Mouse (Mus musculus): Measurements from ENCODE around the gene Ina. TPM values are rescaled to one million over a fixed set of nuclear protein-coding genes. Genes with fewer than 3 reads are reported as not detected.
A peak's percentile ranks its signal among the peaks of the same experiment; 100 is the strongest.

Ina gene
- polyA plus RNA-seq, 1 experiment from 2014 or later: 642 TPM

DNA sequence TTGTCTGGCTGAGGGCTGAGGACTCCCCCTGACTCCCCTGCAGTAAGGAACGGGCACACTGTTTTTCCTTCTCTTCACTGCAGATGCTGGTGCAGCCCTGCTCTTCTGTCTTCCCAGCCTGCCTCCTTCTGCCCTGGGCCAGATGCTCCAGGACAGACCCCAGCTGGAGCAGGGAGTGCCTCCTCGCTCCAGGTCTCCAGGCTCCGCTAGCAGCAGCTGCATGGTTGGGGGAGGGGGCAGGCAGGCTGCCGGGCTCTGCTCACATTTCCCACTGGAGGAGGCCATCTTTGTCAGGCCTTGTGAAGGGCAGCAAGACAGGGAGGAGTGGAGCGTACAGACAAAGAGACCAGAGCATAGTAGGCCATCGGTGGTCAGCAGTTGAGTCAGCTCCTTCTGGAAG lies 4.8 kb downstream of the Ina start:
- ATAC-seq (ENCODE audit: low FRiP score, low read depth): peak; percentile 30; the same call in 1 of the 2 replicates
- H3K4me3 ChIP-seq: peak overlapping the region; percentile 41
- WGBS: 21% methylated on average over 6 of the region's 6 CpGs
- peak overlapping the region; percentile 64 for H3K9ac ChIP-seq
- peaks cover 25% of the 10 kb centered on the region for H3K27me3 ChIP-seq (replicated peaks)
- H3K4me2 ChIP-seq (replicated peaks): peak overlapping the region; percentile 61
- H3K36me3 ChIP-seq: peaks cover 31% of the 10 kb centered on the region
- peaks cover 21% of the 10 kb centered on the region for H3K4me1 ChIP-seq
- no peaks in the 10 kb centered on the region for H3K9me3 ChIP-seq
- H3K27ac ChIP-seq: peak overlapping the region; percentile 82; the same call in 1 of the 2 replicates

DNA sequence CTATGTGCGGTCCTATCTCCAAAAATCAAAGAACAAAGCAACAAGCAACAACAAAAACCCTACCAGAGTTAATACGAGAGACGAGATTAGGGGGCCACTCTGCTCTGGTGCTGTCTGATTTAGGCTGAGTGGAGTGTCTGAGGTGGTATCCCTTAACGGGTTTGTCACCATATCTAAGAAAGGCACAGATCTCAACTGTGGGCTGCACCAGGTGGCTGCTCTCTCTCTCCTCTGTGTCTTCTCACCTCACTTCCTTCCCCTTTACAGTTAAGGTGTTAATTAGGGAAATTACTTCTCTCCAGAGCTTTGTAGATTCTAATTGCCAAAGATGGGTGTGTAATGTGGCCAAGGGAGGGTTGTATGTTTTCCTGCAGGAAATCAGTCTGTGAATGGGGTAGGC lies 8.2 kb downstream of the Ina start:
- Histone ChIP-seq H3K4me2 (replicated peaks) (no peak overlapping the region), H3K9me3 (no peaks in the 10 kb centered on the region), H3K9ac (no peak overlapping the region), H3K36me3 (peaks cover 52% of the 10 kb centered on the region), H3K27ac (no peak overlapping the region), H3K4me3 (no peak overlapping the region), H3K4me1 (peaks cover 7% of the 10 kb centered on the region), H3K27me3 (replicated peaks) (peaks cover 2% of the 10 kb centered on the region; the same call in 1 of the 2 replicates)
- WGBS: 81% methylated on average over 4 of the region's 4 CpGs
- ATAC-seq (ENCODE audit: low FRiP score, low read depth): no peak

DNA sequence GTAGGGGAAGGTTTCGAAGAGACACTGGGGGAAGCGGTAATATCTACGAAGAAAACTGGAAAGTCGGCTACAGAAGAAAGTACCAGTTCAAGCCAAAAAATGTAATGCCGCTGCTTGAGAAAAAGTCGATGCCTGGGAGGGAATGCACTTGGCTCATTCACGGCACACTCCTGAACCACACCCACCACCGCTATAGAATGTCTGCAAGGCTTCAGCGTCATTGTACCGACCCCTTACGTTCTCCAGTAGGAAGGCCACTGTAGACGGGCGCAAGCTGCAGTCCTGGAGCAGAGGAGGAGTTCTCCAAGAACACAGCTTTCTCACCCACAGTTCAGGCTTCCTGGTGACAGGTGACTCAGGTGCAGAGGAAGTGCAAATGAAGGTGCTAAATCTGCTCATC lies 9.0 kb downstream of the Ina start:
- Histone ChIP-seq H3K9ac (no peak overlapping the region), H3K4me2 (replicated peaks) (no peak overlapping the region), H3K27ac (no peak overlapping the region), H3K4me1 (peaks cover 7% of the 10 kb centered on the region), H3K4me3 (no peak overlapping the region), H3K27me3 (replicated peaks) (no peaks in the 10 kb centered on the region), H3K36me3 (peaks cover 52% of the 10 kb centered on the region), H3K9me3 (no peaks in the 10 kb centered on the region)
- WGBS: 86% methylated on average over 13 of the region's 13 CpGs
- ATAC-seq (ENCODE audit: low FRiP score, low read depth): no peak

DNA sequence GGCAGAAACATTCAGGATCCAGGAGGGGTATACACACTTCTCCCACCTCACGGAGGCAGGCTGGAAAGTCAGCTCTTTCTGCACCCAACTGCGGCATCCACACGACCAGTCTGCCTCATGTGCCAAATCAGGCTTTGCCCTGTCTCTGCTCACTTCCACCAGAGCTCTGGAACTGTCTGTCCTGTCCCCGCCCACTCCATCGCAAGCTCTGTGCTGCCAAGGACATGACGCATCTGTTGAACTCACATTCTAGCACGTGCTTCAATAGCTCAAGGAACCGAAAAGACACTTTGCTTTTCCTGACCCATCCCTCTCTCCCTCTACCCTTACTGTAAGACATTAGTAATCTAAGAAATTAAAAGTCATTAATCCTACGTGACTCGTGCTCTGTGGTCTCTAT lies 10.5 kb downstream of the Ina start:
- ATAC-seq (ENCODE audit: low FRiP score, low read depth): no peak
- no peak overlapping the region for H3K4me3 ChIP-seq
- H3K4me2 ChIP-seq (replicated peaks): no peak overlapping the region
- no peaks in the 10 kb centered on the region for H3K9me3 ChIP-seq
- H3K27ac ChIP-seq: no peak overlapping the region
- no peak overlapping the region for H3K9ac ChIP-seq
- no peaks in the 10 kb centered on the region for H3K27me3 ChIP-seq (replicated peaks)
- WGBS: 89% methylated on average over 10 of the region's 10 CpGs
- no peaks in the 10 kb centered on the region; the same call in 1 of the 2 replicates for H3K4me1 ChIP-seq
- H3K36me3 ChIP-seq: peaks cover 52% of the 10 kb centered on the region

DNA sequence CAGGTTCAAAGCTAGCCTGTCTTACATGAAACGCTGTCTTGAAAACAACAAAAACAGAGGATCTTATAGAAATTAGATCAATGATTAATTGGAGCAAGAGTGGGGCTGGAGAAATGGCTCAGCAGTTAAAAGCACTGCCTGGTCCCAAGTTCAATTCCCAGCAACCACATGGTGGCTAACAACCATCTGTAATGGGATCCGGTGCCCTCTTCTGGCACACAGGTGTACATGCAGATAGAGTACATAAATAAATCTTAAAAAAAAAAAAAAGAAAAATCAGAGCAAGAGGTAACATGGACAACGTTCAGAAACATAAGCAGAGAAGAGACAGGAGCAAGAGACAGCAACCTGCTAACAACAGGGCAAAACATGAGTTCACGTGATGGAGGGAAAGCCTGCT lies 12.0 kb downstream of the Ina start:
- peaks cover 46% of the 10 kb centered on the region for H3K36me3 ChIP-seq
- H3K27ac ChIP-seq: no peak overlapping the region
- H3K9ac ChIP-seq: no peak overlapping the region
- no peak for ATAC-seq (ENCODE audit: low FRiP score, low read depth)
- WGBS: 85% methylated on average over 4 of the region's 4 CpGs
- no peaks in the 10 kb centered on the region for H3K9me3 ChIP-seq
- no peak overlapping the region for H3K4me2 ChIP-seq (replicated peaks)
- no peaks in the 10 kb centered on the region for H3K27me3 ChIP-seq (replicated peaks)
- H3K4me3 ChIP-seq: no peak overlapping the region
- no peaks in the 10 kb centered on the region for H3K4me1 ChIP-seq

DNA sequence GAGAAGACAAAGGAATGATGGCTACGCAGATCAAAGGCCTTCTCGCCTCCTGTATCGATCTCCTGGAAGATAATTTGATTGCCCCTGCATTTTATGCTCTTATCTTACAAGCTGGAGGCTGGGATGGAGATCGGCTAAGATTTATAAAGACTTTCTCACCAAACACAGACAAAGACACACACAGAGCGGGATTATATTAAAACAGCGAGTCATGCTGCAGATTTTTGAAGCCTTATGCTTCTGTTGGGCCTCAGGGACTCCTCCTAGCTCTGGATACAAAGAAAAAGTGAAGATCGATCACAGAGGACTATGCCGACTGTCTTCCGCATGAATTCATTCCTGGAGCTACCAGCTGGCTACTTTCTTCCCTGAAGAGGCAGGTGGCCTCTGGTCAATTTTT lies 15.3 kb downstream of the Ina start:
- Histone ChIP-seq H3K4me1 (no peaks in the 10 kb centered on the region), H3K27me3 (replicated peaks) (no peaks in the 10 kb centered on the region), H3K9me3 (no peaks in the 10 kb centered on the region), H3K36me3 (peaks cover 29% of the 10 kb centered on the region), H3K4me2 (replicated peaks) (no peak overlapping the region), H3K4me3 (no peak overlapping the region), H3K27ac (no peak overlapping the region), H3K9ac (no peak overlapping the region)
- no peak for ATAC-seq (ENCODE audit: low FRiP score, low read depth)
- WGBS: 65% methylated on average over 9 of the region's 9 CpGs

DNA sequence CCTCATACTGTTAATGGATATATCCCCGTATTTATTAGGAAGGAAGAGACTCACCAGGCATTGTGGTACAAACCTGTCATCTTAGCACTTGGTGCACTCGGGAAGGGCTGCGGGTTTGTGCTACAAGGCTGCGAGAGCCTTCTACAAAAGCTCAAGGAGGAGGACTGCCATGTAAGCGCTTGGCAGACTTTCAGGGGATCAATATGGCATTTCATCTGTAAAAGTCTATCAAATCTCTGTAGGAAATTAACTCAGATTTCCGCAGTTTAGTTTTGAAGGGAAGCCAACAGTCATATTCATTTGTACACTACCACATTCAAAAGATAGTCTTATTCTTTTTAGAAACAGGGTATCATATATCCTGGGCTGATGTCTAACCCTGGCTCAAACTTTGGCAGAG lies 17.3 kb downstream of the Ina start:
- H3K27ac ChIP-seq: no peak overlapping the region
- no peaks in the 10 kb centered on the region for H3K4me1 ChIP-seq
- no peak overlapping the region for H3K9ac ChIP-seq
- no peaks in the 10 kb centered on the region for H3K27me3 ChIP-seq (replicated peaks)
- H3K36me3 ChIP-seq: peaks cover 25% of the 10 kb centered on the region
- ATAC-seq (ENCODE audit: low FRiP score, low read depth): no peak
- WGBS: 92% methylated on average over 6 of the region's 6 CpGs
- H3K4me3 ChIP-seq: no peak overlapping the region
- H3K9me3 ChIP-seq: no peaks in the 10 kb centered on the region
- H3K4me2 ChIP-seq (replicated peaks): no peak overlapping the region

DNA sequence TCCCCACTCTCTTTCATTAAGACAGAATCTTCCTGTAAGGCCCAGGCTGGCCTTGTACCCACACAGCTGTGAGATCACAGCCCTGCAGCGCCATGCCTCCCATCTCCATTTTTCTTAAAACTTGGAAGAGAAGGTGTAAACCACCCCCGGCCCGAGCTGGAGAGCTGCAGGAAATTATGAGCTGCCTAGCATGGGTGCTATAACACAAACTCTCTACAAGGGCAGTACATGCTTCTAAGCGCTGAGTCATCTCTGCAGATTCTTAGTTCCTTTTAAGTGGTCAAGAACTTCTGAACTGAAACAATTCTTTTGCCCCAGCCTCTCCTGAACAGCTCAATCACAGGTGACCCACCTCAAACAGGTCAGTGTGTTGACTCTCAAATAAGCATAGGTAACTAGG lies 20.4 kb downstream of the Ina start:
- Histone ChIP-seq H3K36me3 (peaks cover 50% of the 10 kb centered on the region), H3K4me2 (replicated peaks) (no peak overlapping the region), H3K9ac (no peak overlapping the region), H3K27ac (no peak overlapping the region), H3K4me1 (no peaks in the 10 kb centered on the region), H3K27me3 (replicated peaks) (no peaks in the 10 kb centered on the region), H3K9me3 (no peaks in the 10 kb centered on the region), H3K4me3 (no peak overlapping the region)
- WGBS: 94% methylated on average over 4 of the region's 4 CpGs
- ATAC-seq (ENCODE audit: low FRiP score, low read depth): no peak

DNA sequence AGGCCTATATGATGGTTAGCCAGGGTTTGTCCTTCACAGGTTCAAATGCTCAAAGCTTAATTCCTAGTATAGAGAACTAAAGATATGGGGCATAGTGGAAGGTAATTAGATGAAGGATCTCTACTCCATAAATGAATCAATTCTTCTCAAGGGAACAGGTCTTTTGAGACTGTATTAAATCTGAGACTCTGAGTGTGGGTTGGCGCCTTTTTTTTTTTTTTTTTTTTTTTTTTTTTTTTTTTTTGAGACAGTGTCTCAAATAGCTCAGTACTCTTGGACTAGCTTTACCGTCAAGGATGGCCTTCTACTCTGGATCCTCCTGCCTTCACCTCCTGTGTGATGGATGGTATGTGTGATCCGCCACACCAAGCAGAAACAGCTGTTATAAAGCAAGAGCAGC lies 22.1 kb downstream of the Ina start:
- 88% methylated on average over 3 of the region's 3 CpGs for WGBS
- Histone ChIP-seq H3K9me3 (no peaks in the 10 kb centered on the region), H3K4me2 (replicated peaks) (no peak overlapping the region), H3K36me3 (peaks cover 65% of the 10 kb centered on the region), H3K4me1 (no peaks in the 10 kb centered on the region), H3K9ac (no peak overlapping the region), H3K27ac (no peak overlapping the region), H3K4me3 (no peak overlapping the region), H3K27me3 (replicated peaks) (no peaks in the 10 kb centered on the region)
- no peak for ATAC-seq (ENCODE audit: low FRiP score, low read depth)

DNA sequence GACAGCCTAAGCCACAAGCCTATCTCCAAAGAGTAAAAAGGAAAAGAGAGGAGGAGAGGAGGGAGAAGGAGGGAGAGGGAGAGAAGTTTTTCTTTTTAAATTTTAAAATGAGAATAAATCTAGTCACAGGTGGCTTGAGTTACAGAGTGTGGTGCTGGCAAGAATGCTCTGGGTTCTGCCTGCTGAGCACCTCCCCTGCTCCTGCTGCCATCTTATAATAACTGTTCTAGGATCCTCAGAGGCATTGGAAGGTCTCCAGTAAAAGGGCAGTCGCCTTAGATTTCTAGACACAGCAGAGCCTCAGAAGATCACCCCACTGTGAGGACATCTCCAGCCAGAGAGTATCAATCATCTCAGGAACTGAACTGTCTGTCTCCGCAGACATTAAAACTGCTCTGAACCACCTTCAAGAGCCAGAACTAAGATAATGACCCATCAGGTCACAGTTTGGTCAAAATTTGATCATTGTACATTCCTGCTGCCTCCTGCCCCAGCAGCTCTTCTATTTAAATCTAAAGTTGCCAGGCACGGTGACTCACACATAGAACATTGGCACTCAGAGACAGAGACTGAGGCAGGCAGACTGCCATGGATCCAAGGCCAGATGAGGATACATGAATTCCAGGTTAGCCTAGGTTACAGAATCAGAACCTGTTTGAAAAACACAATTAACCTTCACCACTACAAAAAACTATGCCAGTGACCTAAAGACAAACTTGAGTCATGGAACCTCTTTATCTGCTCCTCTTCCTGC lies 26.4 kb downstream of the Ina start:
- no peak overlapping the region for H3K4me3 ChIP-seq
- H3K9me3 ChIP-seq: no peaks in the 10 kb centered on the region
- H3K9ac ChIP-seq: no peak overlapping the region
- no peaks in the 10 kb centered on the region for H3K27me3 ChIP-seq (replicated peaks)
- H3K27ac ChIP-seq: no peak overlapping the region
- no peak for ATAC-seq (ENCODE audit: low FRiP score, low read depth)
- H3K4me1 ChIP-seq: no peaks in the 10 kb centered on the region
- WGBS: 88% methylated on average over 3 of the region's 3 CpGs
- H3K4me2 ChIP-seq (replicated peaks): no peak overlapping the region
- peaks cover 55% of the 10 kb centered on the region for H3K36me3 ChIP-seq

DNA sequence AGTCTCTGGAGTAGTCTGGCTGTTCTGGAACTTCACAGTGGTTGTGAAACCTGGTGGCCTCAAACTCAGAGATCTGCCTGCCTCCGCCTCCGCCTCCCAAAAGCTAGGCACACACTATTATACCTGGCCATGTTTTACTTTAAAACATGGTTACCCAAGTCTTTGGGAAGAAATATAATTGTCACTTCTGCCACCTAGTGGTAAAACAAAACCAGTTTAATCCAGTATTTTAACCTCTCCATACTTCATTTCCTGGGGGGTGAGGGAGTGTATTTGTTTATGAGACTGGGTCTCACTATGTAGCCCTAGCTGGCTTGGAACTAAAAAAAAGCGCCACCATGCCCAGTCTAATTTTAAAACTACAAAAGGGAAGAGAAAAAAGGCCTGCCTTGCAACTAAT lies 29.1 kb downstream of the Ina start:
- no peaks in the 10 kb centered on the region for H3K9me3 ChIP-seq
- peaks cover 59% of the 10 kb centered on the region for H3K36me3 ChIP-seq
- H3K9ac ChIP-seq: no peak overlapping the region
- H3K4me1 ChIP-seq: no peaks in the 10 kb centered on the region; the same call in 1 of the 2 replicates
- H3K27me3 ChIP-seq (replicated peaks): no peaks in the 10 kb centered on the region
- ATAC-seq (ENCODE audit: low FRiP score, low read depth): no peak
- H3K4me3 ChIP-seq: no peak overlapping the region
- H3K27ac ChIP-seq: no peak overlapping the region
- WGBS: 92% methylated on average over 3 of the region's 3 CpGs
- H3K4me2 ChIP-seq (replicated peaks): no peak overlapping the region

DNA sequence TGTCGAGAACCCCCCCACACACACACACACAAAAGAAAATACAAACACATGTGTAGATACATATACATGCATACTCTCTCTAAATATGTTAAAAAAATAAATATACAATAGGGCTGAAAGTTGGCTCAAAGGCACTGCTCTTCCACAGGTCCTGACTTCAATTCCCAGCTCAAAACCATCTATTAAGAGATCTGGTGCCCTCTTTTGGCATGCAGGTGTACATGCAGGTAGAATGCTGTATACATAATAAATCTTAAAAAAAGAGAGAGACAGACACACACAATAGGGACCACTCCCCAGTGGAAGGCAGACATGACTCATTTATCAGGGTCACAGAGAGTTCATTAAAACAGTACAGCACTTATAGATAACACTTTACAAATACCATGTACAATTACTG lies 31.8 kb downstream of the Ina start:
- H3K36me3 ChIP-seq: peaks cover 34% of the 10 kb centered on the region
- no peak overlapping the region for H3K27ac ChIP-seq
- ATAC-seq (ENCODE audit: low FRiP score, low read depth): no peak

DNA sequence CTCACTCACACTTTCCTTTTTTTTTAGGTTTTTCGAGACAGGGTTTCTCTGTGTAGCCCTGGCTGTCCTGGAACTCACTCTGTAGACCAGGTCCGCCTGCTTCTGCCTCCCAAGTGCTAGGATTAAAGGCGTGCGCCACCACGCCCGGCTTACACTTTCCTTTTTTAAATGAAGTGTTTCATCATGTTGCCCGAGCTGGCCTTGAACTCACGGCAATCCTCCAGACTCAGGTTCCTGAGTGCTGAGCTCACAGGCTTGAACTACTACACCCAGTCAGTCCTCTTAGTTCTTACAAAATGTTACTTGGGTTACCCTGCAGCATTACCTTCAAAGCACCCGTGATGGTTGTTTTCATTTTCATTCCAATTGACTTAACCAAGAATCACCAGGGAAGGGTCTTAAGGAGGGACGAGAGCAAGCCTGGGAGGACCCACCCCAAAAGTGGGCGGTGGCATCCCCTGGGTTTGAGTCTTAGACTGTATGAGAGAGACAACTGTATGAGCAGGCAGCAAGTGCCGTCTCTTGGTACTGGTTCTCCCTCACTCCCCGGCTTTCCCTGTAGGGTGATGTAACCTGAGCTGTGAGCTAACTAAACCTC lies 32.8 kb downstream of the Ina start:
- no peak overlapping the region for H3K9ac ChIP-seq
- no peaks in the 10 kb centered on the region for H3K27me3 ChIP-seq (replicated peaks)
- WGBS: 86% methylated on average over 13 of the region's 13 CpGs
- H3K4me2 ChIP-seq (replicated peaks): no peak overlapping the region
- H3K4me3 ChIP-seq: no peak overlapping the region
- H3K27ac ChIP-seq: no peak overlapping the region
- no peak for ATAC-seq (ENCODE audit: low FRiP score, low read depth)
- peaks cover 31% of the 10 kb centered on the region for H3K36me3 ChIP-seq
- H3K9me3 ChIP-seq: no peaks in the 10 kb centered on the region
- peaks cover 15% of the 10 kb centered on the region for H3K4me1 ChIP-seq

More for the DNA sequence above, 31.8 kb downstream of the Ina start:
- Histone ChIP-seq H3K9me3 (no peaks in the 10 kb centered on the region), H3K4me2 (replicated peaks) (no peak overlapping the region), H3K27me3 (replicated peaks) (no peaks in the 10 kb centered on the region), H3K9ac (no peak overlapping the region), H3K4me3 (no peak overlapping the region), H3K4me1 (peaks cover 15% of the 10 kb centered on the region)
- WGBS: 94% methylated on average over 1 of the region's 1 CpGs
